Mouse (Mus musculus) CD8-positive naive resting alpha-beta T cell, adult 2 months (primary cell): Measurements from ENCODE around the gene Hoxa9.
A peak's percentile ranks its signal among the peaks of the same experiment; 100 is the strongest.

Experiments
- DNase-seq, 2 experiments: peaks; one replicate each; pipeline ENCODE4 v3.0.0; 2022; ENCODE audit warnings: low read depth in 2 of 2, low spot score in 2 of 2

The Hoxa9 gene

DNA sequence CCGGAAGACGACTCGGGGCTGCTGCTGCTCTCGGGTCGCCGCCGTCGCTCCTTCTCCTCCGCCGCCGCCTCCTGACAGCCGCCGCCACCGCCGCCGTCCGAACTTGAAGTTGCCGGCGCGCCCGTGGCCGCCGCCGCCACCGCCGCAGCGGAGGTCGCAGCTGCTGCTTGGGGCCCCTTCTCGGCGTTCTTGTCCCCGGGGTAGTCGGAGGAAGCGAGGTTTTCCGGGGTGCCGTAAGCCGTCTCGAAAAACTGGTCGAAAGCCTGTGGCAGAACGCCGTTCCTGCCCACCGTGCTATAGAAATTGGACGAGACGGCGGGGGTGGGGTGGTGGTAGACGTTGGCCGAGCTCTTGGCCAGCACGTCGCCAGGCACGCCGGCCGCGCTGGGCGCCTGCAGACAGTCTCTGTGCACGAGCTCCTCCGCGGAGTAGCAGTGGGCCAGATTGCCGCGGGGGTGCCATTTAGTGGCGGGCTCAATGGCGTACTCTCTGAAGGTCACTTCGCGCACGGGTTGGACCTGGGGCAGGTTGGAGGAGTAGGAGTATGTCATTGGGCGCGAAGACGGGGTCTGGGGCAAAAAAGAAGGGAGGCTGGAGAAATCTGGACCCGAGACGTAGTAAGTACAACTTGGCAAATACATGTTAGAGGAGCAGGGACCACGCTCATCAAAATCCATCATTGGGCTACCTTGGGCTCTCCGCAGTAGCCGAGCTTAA, 14.3 kb upstream of the Hoxa9 start:
- no peak for DNase-seq

DNA sequence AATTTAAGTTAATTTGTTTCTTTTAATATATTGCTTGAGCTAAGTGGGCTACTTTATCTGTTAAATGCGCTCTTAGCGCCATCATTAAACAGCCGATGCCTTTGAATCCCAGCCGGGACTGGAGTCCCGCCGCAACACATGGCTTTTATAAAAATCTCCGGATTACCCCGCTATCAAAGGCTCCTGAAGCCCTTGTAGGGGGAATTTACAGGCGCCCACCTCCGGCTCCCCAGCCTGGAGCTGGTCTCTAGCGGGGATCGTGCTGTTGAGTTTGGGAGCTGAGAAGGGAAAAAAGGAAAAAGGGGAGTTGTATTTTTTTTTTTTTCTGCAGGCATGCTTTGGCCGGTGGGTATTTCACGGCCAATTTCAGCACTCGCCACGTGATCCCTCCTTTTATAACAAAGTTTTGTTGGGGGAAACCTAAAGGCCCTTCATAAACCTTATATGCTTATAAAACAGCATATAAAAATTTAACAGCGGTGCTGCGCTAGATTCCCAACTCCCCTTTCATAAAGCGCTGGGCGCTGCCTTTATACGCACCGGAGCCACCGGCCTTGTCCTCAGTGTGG, 13.7 kb upstream of the Hoxa9 start:
- DNase-seq, result no peak

DNA sequence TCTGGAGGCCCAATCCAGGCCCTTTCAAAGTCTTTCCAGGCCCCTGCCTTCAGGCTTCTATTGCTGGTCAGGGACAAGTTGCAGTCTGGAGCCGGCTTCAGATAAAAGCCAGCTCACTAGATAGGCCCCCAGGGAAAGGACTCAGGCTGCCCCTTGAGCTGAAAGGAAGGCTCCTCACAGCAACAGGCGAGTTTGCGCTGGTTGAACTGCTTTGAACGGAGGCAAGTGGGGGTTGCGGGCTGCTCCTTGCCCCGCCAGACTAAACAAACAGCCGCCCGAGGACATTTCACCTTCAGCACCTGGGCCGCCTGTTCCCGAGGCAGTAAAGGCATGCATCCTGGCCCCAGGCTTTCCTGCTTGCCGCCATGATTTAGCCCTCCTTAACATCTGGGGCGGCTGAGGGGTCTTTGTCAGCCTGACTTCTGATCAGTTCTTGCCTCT, 12.8 kb upstream of the Hoxa9 start:
- no peak for DNase-seq

DNA sequence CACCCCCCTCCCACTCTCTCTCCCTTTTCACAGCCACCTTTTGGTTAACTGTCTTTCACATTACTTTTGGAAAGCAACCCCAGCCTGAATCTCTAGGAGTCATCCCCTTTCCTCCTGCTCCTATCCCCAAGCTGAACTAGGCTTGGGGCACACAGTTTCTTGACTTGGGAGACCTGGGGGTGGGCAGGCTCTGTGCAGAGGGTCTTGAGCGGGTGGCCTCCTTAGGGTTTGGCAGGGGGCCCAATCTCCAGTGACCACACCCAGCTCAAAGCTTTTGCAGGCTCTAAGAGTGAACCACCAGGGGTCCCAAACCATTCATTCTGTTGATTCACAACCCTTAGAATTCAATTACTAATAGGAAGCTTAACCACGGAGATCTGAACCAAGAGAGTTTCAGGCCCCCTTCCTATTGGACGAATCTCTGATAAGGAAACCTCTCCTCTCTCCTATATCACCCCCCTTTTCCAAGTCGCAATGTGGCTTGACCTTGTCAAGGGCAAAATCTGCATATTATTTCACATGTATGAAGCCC, 12.0 kb upstream of the Hoxa9 start:
- DNase-seq, result no peak

DNA sequence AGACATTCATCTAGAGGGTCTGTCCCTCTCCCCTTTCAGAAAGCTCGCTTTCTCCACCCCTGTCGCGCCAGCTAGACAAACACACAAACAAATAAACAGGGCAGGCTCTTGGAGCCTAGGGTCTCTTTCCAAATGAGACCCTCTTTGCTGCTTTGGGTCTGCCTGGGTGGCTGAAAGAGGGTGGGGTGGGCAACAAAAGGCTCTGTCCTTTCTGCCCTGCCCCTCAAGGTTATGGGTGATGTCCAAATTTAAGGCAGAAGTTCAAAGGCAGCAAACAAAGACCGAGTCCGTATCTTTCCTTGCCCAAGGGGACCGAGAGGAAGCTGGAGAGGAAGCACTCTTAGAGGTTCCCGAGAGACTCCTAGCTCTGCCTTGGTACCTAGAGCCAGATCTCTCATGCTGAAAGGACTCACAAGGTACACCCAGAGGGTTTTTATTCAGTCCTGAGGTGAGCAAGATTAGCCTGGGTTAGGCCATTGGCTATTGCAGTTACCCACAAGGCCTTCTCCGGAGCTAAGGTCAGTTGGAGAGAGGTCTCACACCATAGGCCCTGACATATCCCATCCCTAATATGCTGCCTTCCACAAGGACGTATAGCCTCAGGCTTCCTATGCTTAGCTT, 10.2 kb upstream of the Hoxa9 start:
- no peak for DNase-seq

DNA sequence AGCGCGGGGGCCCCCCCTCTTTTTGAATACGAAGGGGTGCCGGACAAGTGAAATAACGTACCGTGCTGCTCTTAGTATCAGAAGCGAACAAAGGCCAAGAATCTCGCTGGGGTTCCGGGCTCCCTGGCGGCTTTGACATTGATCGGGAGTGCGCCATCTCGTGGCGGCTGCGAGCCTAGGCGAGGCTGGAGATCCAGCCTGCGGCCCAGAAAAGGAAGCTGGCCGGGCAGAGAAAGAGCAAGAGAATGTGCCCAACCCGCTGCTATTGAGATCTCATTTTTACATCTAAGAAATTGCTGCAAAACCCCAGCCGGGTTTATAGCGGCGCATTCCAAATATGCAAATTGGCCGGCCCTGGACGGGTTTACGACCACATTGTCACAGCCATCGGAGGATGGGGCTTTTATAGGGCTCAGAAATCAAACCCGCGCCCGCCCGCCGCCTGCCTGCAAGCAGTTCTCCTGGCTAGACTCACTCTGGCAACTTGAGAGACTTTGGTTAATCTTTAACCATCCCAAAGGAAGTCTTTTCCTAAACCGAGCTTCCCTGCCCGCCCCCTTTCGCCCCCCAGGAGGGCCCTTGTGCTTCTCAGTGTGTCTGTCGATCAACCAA, 9.6 kb upstream of the Hoxa9 start, which contains the start of gene Hoxa10:
Hoxa10 (minus strand) TSS at position 466 of the 612 bp plus-strand sequence.
- peak; percentile 72 to 75 for DNase-seq

DNA sequence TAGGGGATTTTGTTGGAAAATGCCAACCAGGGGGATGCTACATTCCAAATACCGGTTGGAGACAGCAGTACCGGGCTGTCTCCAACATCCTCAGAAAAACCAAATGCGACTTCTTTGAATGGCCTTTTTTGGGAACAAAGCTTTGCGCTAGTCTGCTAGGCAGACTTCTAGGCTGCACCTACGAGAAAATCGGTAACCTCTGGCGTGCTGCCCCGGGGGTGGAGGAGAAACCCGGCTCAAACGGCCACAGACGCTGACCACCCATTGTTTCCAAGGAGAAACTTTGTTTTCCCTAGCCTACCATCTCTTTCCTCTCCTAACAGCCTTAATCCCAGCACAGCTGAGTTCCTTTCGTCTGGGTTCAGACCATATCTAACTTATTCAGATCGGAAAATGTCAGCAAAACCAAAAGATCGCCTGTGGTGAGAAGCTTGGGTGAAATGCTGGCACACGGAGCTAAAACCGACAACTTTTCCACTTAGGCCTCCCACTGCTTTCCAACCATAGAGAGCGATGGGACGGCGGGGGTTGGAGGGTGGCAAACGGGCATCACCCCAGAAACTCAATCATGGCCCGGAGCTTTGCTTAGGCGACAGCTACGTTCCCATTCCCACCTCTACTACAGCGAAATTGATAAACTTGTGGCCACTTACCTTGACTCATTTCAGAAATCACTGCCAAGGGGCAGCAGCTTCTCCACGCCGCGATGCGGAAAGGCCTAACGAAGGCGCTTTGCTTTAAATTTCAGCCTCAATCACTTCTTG, 8.9 kb upstream of the Hoxa9 start:
- no peak for DNase-seq

DNA sequence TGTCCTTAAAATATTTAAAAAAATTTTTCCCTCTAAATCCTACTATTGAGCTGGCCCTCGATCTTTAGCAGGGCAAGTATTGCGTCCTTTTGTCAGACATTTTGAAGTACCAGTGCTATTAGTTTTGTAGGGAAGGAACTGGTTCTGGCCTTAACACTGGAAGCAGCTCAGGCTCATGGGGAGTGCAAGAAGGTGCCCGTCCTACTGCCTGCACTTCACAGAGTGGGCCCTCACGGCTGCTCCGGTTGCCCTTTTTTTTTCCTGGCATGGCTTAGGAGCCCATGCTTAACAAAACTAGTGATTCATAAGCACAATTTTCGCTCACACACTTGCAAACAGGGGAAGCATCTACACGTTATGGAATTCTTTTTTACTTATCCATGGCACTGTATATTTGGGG, 8.1 kb upstream of the Hoxa9 start:
- no peak for DNase-seq

DNA sequence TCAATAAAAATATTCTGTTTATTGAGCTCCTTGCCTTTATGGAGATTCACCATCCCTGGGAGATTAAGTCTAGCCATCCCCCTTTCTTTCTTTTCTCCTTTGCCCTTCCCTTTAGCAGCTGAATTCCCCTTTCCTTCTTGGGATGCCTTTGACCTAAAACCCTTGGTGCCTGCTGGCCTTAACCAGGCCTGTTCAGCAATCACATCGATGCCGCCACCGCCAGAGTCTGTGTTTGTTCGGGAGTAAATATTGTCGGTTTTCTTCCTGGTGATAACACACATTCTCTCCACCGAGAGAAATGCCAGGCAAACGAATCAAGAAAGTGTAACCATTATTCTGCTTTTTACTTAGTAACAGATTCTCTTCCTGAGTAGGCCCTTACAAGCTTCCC, 7.3 kb upstream of the Hoxa9 start:
- DNase-seq, result no peak

DNA sequence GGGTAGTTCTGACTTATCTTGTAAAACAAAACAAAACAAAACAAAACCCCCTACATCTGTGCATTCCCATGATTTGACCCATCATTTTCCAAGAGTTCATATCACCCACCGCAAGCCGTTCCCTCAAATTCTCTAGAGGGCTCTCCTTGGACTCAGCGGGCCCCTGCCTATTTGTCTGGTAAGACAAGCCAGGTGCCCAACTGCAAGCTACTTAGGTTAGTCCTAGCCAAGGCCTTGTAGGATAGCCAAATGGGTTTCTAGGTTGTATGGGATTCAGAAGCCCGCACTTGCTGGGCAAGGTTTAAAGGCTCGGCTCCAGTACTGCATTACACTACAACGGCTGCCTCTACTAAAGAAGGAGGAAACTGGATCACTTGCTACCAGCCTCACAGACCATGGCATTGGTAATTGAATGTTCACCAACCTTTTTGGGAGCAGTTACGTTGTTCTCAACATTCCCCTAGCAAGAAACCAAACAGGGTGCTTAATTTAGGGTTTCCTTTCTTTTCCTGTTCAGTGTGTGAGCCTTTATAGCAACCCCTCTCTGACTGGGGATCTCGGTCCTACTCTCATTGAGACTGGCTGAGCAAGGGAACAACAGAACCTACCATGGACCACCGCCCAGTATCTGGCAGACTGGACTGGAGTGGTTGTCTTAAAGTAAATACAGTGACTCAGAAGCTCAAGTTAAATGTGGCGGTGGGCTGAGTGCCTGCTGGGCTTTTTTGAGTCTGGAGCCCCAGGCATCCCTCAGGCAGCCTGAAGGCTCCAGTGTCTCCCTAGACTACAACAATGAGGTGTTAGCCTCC, 6.7 kb upstream of the Hoxa9 start:
- DNase-seq, result no peak

DNA sequence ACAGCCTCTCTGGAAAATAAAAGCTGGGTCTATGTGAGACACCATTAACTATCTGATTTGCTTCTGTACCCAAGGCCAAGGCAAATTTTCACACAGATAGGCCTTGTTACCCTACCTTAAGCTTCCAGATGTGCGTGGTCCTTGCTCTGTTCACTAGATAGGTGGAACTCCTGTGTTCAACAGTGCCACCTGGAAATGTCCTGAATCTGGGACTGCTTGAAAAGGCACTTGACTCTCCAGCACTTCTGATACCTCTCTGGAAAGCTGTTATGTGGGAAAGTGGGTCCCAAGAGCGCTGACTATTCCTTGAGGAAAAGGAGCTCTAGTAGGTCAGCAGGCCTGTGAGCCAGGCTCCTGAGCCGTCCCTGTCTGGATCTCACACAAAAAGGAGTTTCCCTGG, 5.9 kb upstream of the Hoxa9 start:
- DNase-seq, result no peak

DNA sequence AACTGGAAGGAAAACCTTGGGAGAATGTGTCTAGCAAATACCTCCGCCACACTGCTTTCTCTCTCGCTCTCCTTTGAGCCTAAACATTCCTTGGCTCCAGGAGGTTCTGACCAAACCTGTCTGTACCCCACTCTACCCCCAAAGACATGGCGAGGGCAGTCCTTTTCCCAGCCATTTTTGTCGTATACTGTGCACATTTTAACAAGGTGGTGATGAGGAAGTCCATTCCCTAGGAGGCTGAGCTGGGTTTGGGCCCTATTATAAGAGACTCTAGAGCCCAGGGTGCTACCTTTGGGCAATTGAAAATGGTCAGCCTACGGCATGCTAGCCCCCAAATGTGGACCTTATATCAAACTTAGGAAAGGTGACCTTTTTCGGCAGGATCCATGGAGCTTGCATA, 5.0 kb upstream of the Hoxa9 start:
- DNase-seq, result no peak

DNA sequence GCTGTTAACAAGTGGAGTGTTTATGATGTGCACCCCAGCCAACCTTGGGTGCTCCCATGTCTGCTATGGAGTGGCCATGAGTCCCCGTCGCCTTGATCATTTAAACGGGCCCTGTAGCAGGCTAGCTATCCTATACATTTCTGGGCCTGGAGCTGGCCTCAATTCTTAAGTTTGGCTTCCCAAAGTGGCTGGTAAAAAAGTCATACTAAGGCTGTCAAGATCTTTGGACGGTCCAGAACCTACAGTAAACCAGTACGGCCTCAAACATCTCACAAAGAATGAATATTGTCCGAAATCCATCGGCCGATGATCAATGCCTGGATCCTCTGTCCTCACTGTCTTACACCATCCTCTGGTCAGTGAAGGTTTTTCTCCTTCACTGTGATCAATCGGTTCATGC, 4.4 kb upstream of the Hoxa9 start:
- DNase-seq, result no peak

DNA sequence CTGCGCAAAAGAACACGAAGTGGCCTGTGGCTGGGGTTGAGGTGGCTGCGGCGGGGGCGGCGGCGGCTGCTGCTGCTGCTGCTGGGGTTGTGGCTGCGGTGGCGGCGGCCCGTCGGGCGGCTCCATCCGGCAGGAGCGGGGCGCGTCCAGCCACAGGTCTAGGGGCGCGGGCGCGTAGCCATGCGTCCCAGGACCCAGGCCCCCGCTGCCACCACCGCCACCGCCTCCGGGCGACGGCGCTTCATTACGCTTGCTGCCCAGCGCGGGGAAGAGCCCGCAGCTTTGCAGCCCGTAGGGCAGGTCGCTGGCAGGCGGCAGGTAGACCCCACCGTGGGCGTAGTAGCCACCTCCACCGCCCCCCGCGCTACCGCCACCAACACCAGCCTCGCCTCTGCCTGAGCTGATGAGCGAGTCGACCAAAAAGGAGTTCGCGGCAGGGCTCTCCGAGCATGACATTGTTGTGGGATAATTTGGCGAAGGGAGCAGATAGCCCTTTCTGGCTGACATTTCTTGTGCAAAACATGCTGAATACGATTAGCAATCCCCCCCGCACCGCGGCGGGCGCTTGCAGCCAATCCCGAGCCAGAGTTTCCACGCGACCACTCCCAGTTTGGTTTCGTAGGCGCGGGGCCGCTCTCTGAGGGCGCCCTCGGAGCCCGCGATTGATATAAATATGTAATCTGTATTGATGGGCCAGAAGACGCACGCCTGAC, 3.7 kb upstream of the Hoxa9 start:
- no peak for DNase-seq

DNA sequence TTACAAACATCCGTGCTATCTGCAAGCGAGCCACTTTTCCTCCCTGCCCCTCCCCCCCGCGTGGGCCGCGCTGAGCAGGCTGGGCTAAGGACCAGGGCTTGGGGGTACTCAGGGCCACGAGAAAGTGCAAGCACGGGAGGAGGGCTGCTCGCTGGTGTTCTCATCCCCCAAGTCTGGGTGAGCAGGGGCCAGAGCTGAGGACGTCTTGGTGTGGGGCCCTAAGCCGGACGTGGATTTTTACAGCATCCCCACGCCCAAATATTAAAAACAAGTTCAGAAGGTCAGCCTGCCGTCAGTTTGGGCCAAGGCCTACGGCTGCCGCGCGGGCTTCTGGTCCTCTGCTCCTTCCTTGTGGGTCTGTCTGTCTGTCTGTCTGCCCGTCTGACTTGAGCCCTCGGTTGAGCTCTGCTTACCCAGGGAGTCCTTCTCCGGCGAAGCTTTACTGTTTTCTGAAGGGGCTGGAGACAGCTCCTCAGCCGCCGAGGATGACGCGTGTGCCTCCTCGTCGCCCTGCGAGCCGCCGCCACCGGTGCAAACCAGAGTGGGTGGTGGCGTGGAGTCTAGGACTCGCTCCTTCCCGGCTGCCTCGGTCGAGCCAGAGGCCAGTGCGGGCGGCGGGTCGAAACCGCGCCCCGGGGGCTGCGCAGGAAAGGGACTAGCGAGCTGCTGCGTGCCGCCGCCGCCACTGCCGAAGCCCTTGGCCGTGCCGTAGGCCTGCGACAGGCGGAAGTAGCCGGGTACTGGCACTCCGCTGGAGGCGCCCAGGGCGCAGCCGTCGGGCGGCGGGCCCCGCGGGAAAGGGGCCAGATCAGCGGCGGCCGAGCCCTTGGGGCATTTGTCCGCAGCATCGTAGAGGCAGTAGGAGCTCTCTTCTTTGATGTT, 2.9 kb upstream of the Hoxa9 start:
- DNase-seq, result no peak

DNA sequence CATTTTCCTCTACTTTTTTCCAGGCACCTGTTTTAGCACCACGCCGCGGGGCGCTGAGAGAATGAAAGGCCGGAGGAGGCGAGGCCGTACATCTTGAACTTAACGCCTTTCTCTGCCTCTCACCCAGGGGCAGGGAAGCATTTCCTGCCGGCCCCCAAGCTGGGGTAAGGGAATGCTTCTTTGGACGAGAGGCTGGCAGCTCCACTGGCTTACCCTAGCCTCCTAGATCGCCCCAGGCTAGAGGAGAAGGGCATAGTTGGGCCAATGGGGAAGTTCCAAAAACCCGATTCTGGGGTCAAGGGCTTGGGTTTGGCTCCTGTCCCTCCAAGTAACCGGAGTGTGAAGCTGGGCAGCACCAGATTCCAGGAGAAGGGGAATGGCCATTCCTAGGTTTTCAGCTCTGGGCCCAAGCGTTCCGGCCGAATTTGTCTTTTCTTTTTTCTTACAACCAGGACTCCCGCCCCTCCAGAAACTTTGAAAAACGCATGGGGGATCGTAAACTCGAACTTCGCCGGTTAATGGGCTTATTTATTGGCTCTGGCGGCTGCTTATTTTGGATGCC, 2.2 kb upstream of the Hoxa9 start:
- no peak for DNase-seq

DNA sequence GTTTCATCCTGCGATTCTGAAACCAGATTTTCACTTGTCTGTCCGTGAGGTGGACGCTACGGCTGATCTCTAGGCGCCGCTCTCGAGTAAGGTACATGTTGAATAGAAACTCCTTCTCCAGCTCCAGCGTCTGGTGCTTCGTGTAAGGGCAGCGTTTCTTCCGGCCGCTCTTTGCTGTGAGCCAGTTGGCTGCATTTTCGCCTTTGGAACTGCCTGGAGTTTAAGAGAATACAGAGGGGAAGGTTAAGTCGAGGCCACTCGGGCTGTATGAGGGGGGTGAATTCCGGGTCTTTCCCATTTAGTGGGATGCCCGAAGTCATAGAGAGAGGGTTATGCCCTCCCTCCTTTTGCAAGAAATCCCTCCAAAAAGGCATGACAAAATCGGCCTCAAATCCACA, 1.7 kb upstream of the Hoxa9 start:
- no peak for DNase-seq

DNA sequence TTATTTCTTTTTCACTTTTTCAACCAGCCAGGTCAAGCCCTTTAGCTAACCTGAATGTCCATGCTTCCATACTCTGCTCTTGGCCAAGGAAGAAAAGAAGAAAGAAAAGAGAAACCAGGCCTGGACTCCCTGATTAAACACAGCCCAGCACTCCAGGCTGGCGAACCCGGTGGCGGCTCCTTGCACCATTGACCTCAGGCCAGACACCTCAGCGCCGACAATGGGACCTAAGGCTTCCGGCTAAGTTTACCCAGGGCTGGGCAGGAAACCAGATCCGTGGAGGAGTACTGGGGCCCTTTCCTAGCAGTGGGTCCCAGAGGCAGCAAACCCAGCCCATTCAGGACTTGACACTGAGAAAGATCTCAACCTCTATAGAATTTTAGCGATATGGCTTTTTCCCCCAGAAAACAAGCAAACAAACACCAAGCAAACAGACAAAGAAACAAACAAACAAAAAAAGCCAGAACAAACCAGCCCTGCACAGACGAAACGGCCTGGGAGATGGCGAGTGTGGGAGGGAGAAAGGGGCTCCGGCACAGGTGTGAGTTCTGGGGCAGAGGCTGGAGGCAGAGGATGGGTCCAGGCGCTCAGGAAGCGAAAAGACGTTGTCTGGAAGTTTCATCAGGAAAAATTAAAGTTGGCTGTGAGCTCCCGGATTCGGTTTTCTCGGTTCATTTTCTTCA, 1.1 kb upstream of the Hoxa9 start:
- no peak for DNase-seq
